Mouse (Mus musculus) E14TG2a.4 (cell line): ENCODE measurements around the gene Gm5617.
"Not testable (repeated sequence)": the region's sequence is repeated elsewhere in the genome, so short reads cannot be mapped to it uniquely, and the experiment has no call there.

Experiments
- H3K27me3 ChIP-seq: 2 replicates; pipeline ENCODE4 v1.6.1; 2014; ENCODE audit warnings: low read length, control low read depth; ENCODE audit not compliant: insufficient read depth
- H3K36me3 ChIP-seq: 2 replicates; pipeline ENCODE4 v1.6.1; 2014; ENCODE audit warnings: low read length, control low read depth; ENCODE audit not compliant: insufficient read depth
- H3K4me1 ChIP-seq: replicated peaks from 2 replicates; pipeline ENCODE4 v1.6.1; 2014; ENCODE audit warnings: low read depth, low read length, control low read depth
- H3K4me3 ChIP-seq: replicated peaks from 2 replicates; pipeline ENCODE4 v1.5.1; 2014; ENCODE audit warnings: mild to moderate bottlenecking, low read length
- H3K9me3 ChIP-seq: 2 replicates; pipeline ENCODE4 v1.6.1; 2014; ENCODE audit warnings: low read length, control low read depth
- CTCF ChIP-seq: conservative IDR thresholded peaks from 2 replicates; pipeline ENCODE4 v1.5.1; 2014; ENCODE audit warnings: low read length
- NANOG ChIP-seq: IDR thresholded peaks from 2 replicates; pipeline ENCODE4 v1.6.1; 2014; ENCODE audit warnings: borderline replicate concordance, low read length, mixed read lengths
- POU5F1 ChIP-seq: IDR thresholded peaks from 2 replicates; pipeline ENCODE4 v1.6.1; 2014; ENCODE audit warnings: low read length, borderline replicate concordance

Gene Gm5617

DNA sequence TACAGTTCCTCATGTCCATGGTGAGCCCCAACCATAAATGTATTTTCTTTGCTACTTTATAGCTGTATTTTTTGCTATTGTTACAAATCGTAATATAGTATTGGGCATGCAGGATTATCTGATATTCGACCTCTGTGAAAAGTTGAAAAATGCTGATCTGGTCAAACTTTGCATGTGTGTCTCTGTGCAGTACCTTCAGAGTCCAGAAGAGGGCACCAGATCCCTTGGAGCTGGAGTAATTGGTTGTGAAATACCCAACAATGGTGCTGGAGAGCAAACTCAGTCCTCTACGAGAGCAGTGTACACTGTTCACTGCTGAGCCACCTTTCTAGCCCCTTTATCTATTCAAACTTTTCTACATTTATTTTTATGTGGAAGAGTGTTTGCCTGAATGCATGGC lies 28.4 kb upstream of the Gm5617 start:
- H3K4me1 ChIP-seq = peaks cover 33% of the 10 kb centered on the region
- H3K4me3 ChIP-seq = no peak overlapping the region
- no peaks in the 10 kb centered on the region for H3K27me3 ChIP-seq
- H3K36me3 ChIP-seq = peaks cover 52% of the 10 kb centered on the region
- peak; percentile 97 for TF ChIP-seq CTCF
- TF ChIP-seq POU5F1 = no peak
- H3K9me3 ChIP-seq = 0 out of 2 replicates have a peak, but pooled peaks cover 4% of the 10 kb centered on the region

DNA sequence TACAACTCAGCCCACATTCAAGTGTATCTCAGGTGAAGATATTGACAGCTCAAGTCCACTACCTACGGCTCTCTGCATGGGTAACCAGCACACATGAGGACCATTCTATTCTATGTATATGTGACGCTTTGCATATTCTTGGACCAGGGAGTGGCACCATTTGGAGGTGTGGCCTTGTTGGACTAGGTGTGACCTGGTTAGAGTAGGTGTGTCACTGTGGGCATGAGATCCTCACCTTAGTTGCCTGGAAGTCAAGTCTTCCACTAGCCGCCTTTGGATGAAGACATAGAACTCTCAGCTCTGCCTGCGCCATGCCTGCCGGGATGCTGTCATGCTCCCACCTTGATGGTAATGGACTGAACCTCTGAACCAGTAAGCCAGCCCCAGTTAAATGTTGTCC lies 27.8 kb upstream of the Gm5617 start:
- not testable (repeated sequence) for H3K4me3 ChIP-seq, H3K27me3 ChIP-seq, H3K9me3 ChIP-seq
- Histone ChIP-seq H3K36me3 (peaks cover 52% of the 10 kb centered on the region), H3K4me1 (peaks cover 40% of the 10 kb centered on the region)

DNA sequence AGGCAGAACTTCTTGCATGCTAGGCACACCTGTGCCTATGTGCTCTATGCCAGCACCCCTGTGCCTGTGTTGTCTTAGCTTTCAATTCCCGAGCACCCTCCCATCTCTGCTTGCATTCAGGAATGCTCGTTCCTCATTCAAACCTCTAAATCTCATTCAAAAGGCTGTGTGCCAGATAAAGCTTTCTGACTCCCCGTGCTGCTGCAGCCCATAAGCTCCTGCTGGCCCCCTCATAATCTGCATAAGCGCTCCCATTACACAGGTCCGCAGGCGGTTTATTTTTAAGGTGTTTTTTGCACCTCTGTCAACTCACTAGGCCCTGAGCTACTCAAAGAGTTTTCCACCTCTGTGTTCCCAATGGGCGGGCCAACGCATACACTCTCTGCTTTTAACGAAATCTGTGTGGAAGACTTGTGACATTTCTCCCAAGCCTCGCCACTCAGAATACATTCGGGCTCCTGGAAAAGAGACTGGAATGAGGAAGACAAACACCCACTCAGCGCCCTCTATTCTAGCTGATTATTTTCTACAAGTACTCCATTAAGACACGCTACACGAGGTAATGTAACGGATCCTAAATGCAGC lies 22.7 kb upstream of the Gm5617 start:
- no peaks in the 10 kb centered on the region for H3K27me3 ChIP-seq
- peaks cover 73% of the 10 kb centered on the region for H3K36me3 ChIP-seq
- H3K4me3 ChIP-seq = peak overlapping the region; percentile 29; the same call in 1 of the 2 replicates
- no peaks in the 10 kb centered on the region for H3K9me3 ChIP-seq
- H3K4me1 ChIP-seq = peaks cover 67% of the 10 kb centered on the region
- TF ChIP-seq NANOG (peak; percentile 31; the same call in 1 of the 2 replicates), CTCF (no peak)

DNA sequence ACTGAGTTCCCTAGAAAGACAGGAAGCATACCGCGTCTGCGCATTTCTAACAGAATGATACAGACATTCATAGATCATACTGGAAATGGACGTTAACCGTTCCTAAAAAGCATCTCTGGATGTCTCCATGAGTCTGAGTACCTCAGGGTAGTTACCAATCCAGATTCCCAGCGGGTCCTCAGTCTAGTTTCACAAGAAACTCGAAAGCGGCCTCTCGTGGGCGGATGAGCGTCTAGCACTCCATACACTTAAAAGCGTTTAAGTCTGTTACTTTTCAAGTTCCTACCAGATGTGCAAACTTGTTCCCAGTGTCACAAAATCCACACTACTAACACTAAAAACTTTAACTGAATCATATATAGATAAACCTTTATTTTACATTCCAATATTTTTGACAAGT lies 22.1 kb upstream of the Gm5617 start:
- peaks cover 75% of the 10 kb centered on the region for H3K36me3 ChIP-seq
- H3K4me1 ChIP-seq = peaks cover 63% of the 10 kb centered on the region
- TF ChIP-seq CTCF = no peak
- no peak for TF ChIP-seq NANOG
- no peak for TF ChIP-seq POU5F1
- H3K9me3 ChIP-seq = no peaks in the 10 kb centered on the region
- no peaks in the 10 kb centered on the region for H3K27me3 ChIP-seq
- H3K4me3 ChIP-seq = no peak overlapping the region

DNA sequence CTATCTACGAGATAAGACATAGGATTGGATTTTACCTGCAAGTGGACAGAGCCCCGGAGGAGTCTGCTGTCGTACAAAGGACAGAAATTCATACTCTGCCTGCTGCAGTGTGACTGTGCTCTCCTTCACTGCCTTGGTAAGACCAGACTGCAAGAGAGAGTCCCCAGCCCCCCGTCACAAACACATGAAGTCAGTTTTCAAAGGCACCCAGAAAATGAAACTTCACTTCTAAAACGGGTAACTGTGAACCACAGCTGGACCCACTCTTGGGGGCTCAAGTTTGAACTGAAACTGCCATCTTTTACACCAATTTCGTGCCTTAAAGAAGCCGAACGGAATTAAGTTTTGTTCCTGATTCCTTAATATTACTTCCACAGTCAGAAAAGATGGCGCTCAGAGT lies 20.9 kb upstream of the Gm5617 start:
- H3K4me3 ChIP-seq = peak overlapping the region; percentile 35; the same call in 1 of the 2 replicates
- peaks cover 56% of the 10 kb centered on the region for H3K4me1 ChIP-seq
- no peaks in the 10 kb centered on the region for H3K9me3 ChIP-seq
- peaks cover 74% of the 10 kb centered on the region for H3K36me3 ChIP-seq
- no peaks in the 10 kb centered on the region for H3K27me3 ChIP-seq
- TF ChIP-seq POU5F1 (no peak), CTCF (no peak), NANOG (no peak)

DNA sequence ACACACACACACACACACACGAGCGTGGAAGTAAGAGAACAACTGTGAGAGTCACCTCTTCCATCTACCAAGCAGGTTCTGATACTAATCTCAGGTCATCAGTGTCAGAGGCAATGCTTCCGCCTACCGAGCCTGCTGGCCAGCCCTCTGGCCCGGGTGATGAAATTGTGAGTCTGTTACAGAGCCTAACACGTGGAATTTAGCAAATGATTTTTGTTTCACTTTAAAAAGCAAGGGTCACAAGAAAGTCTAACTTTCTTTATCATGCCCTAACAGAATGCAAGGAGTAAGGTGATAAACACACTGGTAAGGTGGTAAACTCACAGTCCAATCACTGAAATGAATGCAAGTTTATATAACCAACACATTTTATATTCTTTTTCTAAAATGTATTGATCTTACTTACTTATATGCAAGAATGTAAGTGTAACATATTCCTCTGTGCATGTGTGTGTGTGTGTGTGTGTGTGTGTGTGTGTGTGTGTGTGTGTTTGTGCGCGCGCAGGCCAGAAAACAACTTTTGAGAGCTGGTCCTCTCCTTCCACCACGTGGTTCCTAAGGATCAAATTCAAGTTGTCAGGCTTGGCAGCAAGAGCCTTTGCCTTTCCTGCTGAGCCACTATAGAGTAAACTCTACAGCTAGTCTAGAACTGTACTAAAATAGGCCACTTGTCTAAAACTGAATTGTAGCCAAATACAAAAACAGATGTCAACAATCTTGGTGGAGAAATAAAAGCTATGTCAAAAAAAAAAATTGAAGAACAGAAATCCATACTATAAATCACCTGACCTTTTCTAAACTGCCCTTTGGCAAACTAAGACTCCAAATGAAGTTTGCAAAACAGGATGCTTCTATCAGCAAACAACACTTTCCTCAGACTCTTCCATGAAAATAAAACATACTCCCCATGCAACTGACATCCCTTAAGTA lies 18.7 kb upstream of the Gm5617 start:
- Histone ChIP-seq H3K4me1 (peaks cover 58% of the 10 kb centered on the region), H3K4me3 (no peak overlapping the region), H3K27me3 (peaks cover 6% of the 10 kb centered on the region; the same call in 1 of the 2 replicates), H3K9me3 (no peaks in the 10 kb centered on the region), H3K36me3 (peaks cover 53% of the 10 kb centered on the region)
- no peak for TF ChIP-seq CTCF
- no peak for TF ChIP-seq NANOG
- TF ChIP-seq POU5F1 = no peak

DNA sequence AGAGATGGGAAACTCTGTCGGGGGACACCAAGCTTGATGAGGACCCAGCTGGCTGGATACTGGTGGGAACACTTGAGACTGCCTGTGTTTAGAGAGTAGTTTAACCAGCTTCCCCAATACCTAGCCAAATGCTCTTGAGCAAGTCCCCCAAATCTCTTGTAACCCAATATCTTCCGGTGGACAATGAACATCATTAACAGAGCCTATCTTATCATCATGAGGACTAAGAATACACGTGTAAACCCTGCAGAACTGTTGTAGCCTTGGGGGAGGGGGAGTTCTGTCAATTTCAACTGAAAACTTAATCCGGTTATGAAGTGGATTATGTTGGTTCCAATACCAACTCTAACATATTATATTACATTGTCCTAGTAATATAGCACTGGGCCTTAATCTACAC lies 16.4 kb upstream of the Gm5617 start:
- TF ChIP-seq POU5F1 = no peak
- Histone ChIP-seq H3K9me3 (no peaks in the 10 kb centered on the region), H3K4me1 (peaks cover 40% of the 10 kb centered on the region), H3K4me3 (no peak overlapping the region), H3K27me3 (peaks cover 6% of the 10 kb centered on the region; the same call in 1 of the 2 replicates), H3K36me3 (peaks cover 42% of the 10 kb centered on the region)

DNA sequence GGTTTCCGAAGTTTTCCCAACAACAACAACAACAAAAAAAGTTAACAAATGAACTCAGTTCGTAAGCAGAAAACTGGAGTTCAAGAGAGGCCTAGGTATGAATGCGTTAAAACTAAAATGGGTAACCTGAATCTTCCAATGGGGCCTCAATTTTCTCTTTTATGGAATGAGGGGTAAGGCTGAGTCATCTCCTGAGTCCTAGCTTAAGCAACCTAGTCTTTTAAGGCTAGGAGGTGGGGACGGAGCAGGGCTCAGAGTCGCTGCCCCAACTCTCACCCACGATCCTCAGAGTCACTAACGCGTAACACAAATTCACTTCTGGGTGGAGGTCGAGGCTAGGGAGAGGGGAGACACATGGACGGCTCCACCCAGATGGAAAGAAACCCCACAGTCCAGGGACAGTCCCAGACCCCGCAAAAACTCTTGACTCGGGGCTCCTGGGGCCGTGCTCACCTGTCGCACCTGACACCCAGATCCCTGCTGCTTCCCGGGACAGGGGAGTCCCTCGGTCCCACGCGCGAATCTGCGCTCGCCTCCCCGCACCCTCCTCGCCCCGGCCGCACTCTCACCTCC lies 15.3 kb upstream of the Gm5617 start:
- Histone ChIP-seq H3K36me3 (peaks cover 33% of the 10 kb centered on the region), H3K9me3 (no peaks in the 10 kb centered on the region), H3K27me3 (peaks cover 6% of the 10 kb centered on the region; the same call in 1 of the 2 replicates), H3K4me3 (peak overlapping the region; percentile 95), H3K4me1 (peaks cover 29% of the 10 kb centered on the region)
- TF ChIP-seq POU5F1 (no peak), CTCF (no peak)
